Mouse (Mus musculus) embryonic facial prominence, embryonic 11.5 days (tissue): ENCODE measurements around the gene Anp32e. TPM values are rescaled to one million over a fixed set of nuclear protein-coding genes. Genes with fewer than 3 reads are reported as not detected.

Source experiments
- ATAC-seq: fragments of 200-750 bp; cut with Nextera tagmentation; replicated peaks from 2 replicates; pipeline ENCODE4 v1.8.0; 2017; ENCODE audit warnings: low read depth; ENCODE audit not compliant: insufficient number of reproducible peaks, low FRiP score, low TSS enrichment
- DNase-seq: peaks from one replicate; pipeline ENCODE4 v3.0.0-alpha.2; 2015; ENCODE audit warnings: low spot score
- H3K27ac ChIP-seq: fragments of 300-500 bp; sonication (generic); replicated peaks from 2 replicates; pipeline ENCODE4 v1.5.1; 2014; ENCODE audit warnings: mild to moderate bottlenecking, low read depth, low read length, control low read depth
- H3K27me3 ChIP-seq: fragments of 300-500 bp; sonication (generic); 2 replicates; pipeline ENCODE4 v1.6.1; 2014; ENCODE audit warnings: mild to moderate bottlenecking, low read length, moderate library complexity, mixed read lengths; ENCODE audit not compliant: control insufficient read depth, insufficient read depth
- H3K36me3 ChIP-seq: fragments of 300-500 bp; sonication (generic); replicated peaks from 2 replicates; pipeline ENCODE4 v1.6.1; 2014; ENCODE audit warnings: low read depth, mild to moderate bottlenecking, low read length, moderate library complexity, mixed read lengths; ENCODE audit not compliant: control insufficient read depth, insufficient read depth
- H3K4me1 ChIP-seq: fragments of 300-500 bp; sonication (generic); 2 replicates; pipeline ENCODE4 v1.6.1; 2014; ENCODE audit warnings: low read length, mixed read lengths; ENCODE audit not compliant: control insufficient read depth, insufficient read depth
- H3K4me2 ChIP-seq: fragments of 300-500 bp; sonication (generic); 2 replicates; pipeline ENCODE4 v1.6.1; 2014; ENCODE audit warnings: low read depth, mild to moderate bottlenecking, control low read depth, low read length, moderate library complexity
- H3K4me3 ChIP-seq: fragments of 300-500 bp; sonication (generic); 2 replicates; pipeline ENCODE4 v1.5.1; 2014; ENCODE audit warnings: low read depth, low read length, control low read depth
- H3K9ac ChIP-seq: fragments of 300-500 bp; sonication (generic); replicated peaks from 2 replicates; pipeline ENCODE4 v1.6.1; 2014; ENCODE audit warnings: mild to moderate bottlenecking, control low read depth, low read length
- H3K9me3 ChIP-seq: fragments of 300-500 bp; sonication (generic); replicated peaks from 2 replicates; pipeline ENCODE4 v1.6.1; 2016; ENCODE audit warnings: mild to moderate bottlenecking, low read length, inconsistent platforms, mixed read lengths; ENCODE audit not compliant: control insufficient read depth
- WGBS: fragments of 180-500 bp; shearing (Covaris S2); extraction: QIAGEN DNeasy Blood & Tissue Kit; methylation state at CpG from one replicate; pipeline ENCODE4 v1.1.7; 2014; 5-methylcytosine and 5-hydroxymethylcytosine counted together
- polyA plus RNA-seq: library from polyadenylated mRNA; unstranded; fragments of >200 nt; fragmentation: Nextera tagmentation; extraction: Ambion mirVana; gene quantifications from 2 replicates; pipeline ENCODE4 v1.2.1, GENCODE M21; 2014

The Anp32e gene
- polyA plus RNA-seq, 1 experiment from 2014 or later = 128 TPM

- H3K9ac ChIP-seq = peak overlapping the region; percentile 56
- H3K27ac ChIP-seq = peak overlapping the region; percentile 91
- peaks cover 3% of the 10 kb centered on the region for H3K4me1 ChIP-seq
- peak overlapping the region; percentile 17; the same call in 1 of the 2 replicates for H3K4me3 ChIP-seq
- H3K36me3 ChIP-seq = peaks cover 22% of the 10 kb centered on the region
- no peaks in the 10 kb centered on the region for H3K9me3 ChIP-seq
- peak overlapping the region; percentile 34 for H3K4me2 ChIP-seq
- DNase-seq = peak; percentile 79
- under 1% methylated on average over 21 of the region's 21 CpGs for WGBS
- ATAC-seq = peak; percentile 33
- no peaks in the 10 kb centered on the region for H3K27me3 ChIP-seq
These were observed 57.1 kb downstream of the Anp32e start for GRCm38 (mm10) chr3:95986001-95986622.

- H3K9me3 ChIP-seq = no peaks in the 10 kb centered on the region
- H3K27ac ChIP-seq = no peak overlapping the region; the same call in 1 of the 2 replicates
- H3K9ac ChIP-seq = no peak overlapping the region
- H3K27me3 ChIP-seq = no peaks in the 10 kb centered on the region
- no peak for DNase-seq
- no peak for ATAC-seq
- H3K36me3 ChIP-seq = peaks cover 26% of the 10 kb centered on the region
- H3K4me3 ChIP-seq = no peak overlapping the region
- 75% methylated on average over 4 of the region's 4 CpGs for WGBS
- H3K4me2 ChIP-seq = no peak overlapping the region
- peaks cover 3% of the 10 kb centered on the region for H3K4me1 ChIP-seq
These were observed 57.9 kb downstream of the Anp32e start for GRCm38 (mm10) chr3:95986984-95987383.

DNA sequence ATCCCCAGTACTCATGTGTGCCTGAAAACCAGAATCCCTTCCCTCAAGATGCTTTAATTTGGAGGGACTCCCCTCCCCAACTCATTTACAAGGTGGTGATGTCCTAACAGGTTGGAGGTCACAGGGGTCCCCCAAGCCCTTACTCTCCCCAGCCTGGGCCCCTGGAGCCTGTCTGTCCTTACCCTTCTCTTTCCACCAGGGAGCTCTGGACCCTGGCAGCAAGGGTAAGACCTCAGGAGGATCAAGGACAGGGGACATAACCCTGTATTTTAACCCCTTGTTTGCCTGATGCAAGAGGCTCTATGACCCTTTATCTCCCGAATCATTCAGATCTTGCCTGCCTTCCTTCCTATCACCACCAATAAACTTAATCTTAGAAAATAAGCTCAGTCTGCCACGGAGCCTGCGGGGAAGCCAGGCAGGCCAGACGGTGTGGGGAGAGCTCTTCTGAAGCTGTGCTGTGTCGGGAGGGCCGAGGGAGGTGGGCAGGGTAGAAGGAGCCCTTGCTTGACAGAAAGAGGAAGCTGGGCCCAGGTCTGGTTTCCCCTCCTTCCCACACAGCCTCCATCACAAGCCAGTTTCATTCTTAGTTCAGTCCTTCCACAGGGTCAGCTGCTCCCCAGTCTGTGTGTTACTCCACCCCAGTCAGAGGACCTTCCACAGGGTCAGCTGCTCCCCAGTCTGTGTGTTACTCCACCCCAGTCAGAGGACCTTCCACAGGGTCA is 58.5 kb downstream of the Anp32e start:
- Histone ChIP-seq H3K36me3 (peaks cover 26% of the 10 kb centered on the region), H3K9me3 (no peaks in the 10 kb centered on the region), H3K27ac (no peak overlapping the region; the same call in 1 of the 2 replicates), H3K4me2 (no peak overlapping the region), H3K4me1 (peaks cover 3% of the 10 kb centered on the region), H3K4me3 (no peak overlapping the region), H3K9ac (no peak overlapping the region), H3K27me3 (no peaks in the 10 kb centered on the region)
- 79% methylated on average over 6 of the region's 6 CpGs for WGBS
- DNase-seq (no peak), ATAC-seq (no peak)

DNA sequence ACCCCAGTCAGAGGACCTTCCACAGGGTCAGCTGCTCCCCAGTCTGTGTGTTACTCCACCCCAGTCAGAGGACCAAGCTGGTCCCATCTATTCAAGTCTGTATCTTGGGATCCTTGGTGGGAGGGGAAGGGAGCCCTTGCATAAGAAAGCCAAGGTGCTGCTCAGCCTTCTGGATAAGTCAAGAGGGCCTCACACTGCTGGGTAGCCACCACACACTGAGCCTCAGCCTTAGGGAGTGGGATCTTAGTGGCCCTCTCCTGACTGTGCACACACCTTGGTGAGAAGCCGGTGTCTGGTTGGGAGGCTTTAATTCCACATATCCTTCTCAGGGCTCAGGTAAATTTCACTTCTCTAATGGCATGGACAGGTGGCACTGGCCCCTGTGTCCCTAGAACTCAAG is 59.1 kb downstream of the Anp32e start:
- 88% methylated on average over 1 of the region's 1 CpGs for WGBS
- Histone ChIP-seq H3K4me3 (no peak overlapping the region), H3K9me3 (no peaks in the 10 kb centered on the region), H3K4me2 (no peak overlapping the region), H3K27me3 (no peaks in the 10 kb centered on the region), H3K4me1 (peaks cover 5% of the 10 kb centered on the region), H3K27ac (no peak overlapping the region), H3K9ac (no peak overlapping the region), H3K36me3 (peaks cover 26% of the 10 kb centered on the region)
- no peak for ATAC-seq
- DNase-seq = no peak

GRCm38 (mm10) chr3:95988969-95989368 is 59.9 kb downstream of the Anp32e start:
- no peak overlapping the region for H3K4me3 ChIP-seq
- no peak overlapping the region for H3K9ac ChIP-seq
- H3K9me3 ChIP-seq = no peaks in the 10 kb centered on the region
- no peak overlapping the region for H3K4me2 ChIP-seq
- peaks cover 8% of the 10 kb centered on the region for H3K4me1 ChIP-seq
- peaks cover 26% of the 10 kb centered on the region for H3K36me3 ChIP-seq
- H3K27ac ChIP-seq = no peak overlapping the region
- WGBS = 65% methylated on average over 10 of the region's 10 CpGs
- no peaks in the 10 kb centered on the region for H3K27me3 ChIP-seq
- ATAC-seq = no peak
- no peak for DNase-seq

DNA sequence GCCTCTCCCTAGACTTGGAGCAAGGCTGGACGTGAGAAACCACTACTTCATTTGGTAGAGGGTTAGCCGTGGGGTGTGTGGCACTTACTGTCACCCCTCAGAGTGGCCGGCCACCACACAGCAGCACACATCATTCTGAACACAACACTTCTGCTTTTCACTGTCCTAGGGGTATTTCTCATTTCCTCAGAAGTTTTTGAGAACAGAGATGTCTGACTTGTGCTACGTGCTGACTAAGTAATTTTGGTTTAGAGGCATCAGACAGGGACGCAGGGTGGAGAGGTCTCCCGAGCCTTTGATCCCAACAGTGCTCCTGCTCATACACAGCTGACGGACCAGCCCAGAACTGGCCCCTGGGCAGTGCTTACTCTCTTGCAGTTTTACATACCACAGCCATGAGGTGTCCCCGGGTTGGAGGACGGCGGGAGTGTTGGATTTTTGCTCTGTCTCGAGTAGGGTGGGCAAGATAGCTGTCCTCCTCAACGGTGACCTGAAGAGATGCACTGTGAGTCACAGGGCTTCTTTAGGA is 61.4 kb downstream of the Anp32e start:
- no peak overlapping the region for H3K27ac ChIP-seq
- no peak overlapping the region for H3K4me3 ChIP-seq
- no peaks in the 10 kb centered on the region for H3K27me3 ChIP-seq
- ATAC-seq (no peak), DNase-seq (no peak)
- peaks cover 12% of the 10 kb centered on the region for H3K4me1 ChIP-seq
- H3K9ac ChIP-seq = no peak overlapping the region
- WGBS = 87% methylated on average over 12 of the region's 12 CpGs
- H3K36me3 ChIP-seq = peaks cover 26% of the 10 kb centered on the region
- no peak overlapping the region for H3K4me2 ChIP-seq
- no peaks in the 10 kb centered on the region for H3K9me3 ChIP-seq

- peaks cover 9% of the 10 kb centered on the region; the same call in 1 of the 2 replicates for H3K4me1 ChIP-seq
- H3K9ac ChIP-seq = peak overlapping the region; percentile 99
These were observed 64.1 kb downstream of the Anp32e start for GRCm38 (mm10) chr3:95992990-95993603.

More at GRCm38 (mm10) chr3:95992990-95993603, 64.1 kb downstream of the Anp32e start:
- Histone ChIP-seq H3K9me3 (no peaks in the 10 kb centered on the region), H3K4me2 (peak overlapping the region; percentile 87), H3K4me3 (peak overlapping the region; percentile 83), H3K27me3 (no peaks in the 10 kb centered on the region), H3K36me3 (peaks cover 26% of the 10 kb centered on the region), H3K27ac (no peak overlapping the region)
- WGBS = 56% methylated on average over 5 of the region's 5 CpGs
- ATAC-seq (no peak), DNase-seq (no peak)
